Mouse (Mus musculus): ENCODE measurements around the gene Siglece. TPM values are rescaled to one million over a fixed set of nuclear protein-coding genes. Genes with fewer than 3 reads are reported as not detected.
A peak's percentile ranks its signal among the peaks of the same experiment; 100 is the strongest.

Gene Siglece
- total and polyA plus RNA-seq, 2 experiments from 2014 or later, result not detected

- peak; percentile 34 for TF ChIP-seq CTCF (IDR thresholded peaks at IDR 0.05)
- DNase-seq (ENCODE audit: low spot score) (peak; percentile 84), ATAC-seq (ENCODE audit: low FRiP score) (peak; percentile 93)
- no peaks in the 10 kb centered on the region for H3K27me3 ChIP-seq (ENCODE audit: insufficient read depth, low read length)
- H3K4me1 ChIP-seq (ENCODE audit: insufficient read depth, low read length), result no peaks in the 10 kb centered on the region
- H3K4me2 ChIP-seq (ENCODE audit: low read depth, low read length, poor library complexity, severe bottlenecking), result peak within 1 kb of the TSS; percentile 72
- no peaks in the 10 kb centered on the region for H3K36me3 ChIP-seq (ENCODE audit: insufficient read depth, low read length)
- peak within 1 kb of the TSS; percentile 35 for H3K4me3 ChIP-seq (ENCODE audit: low read depth, low read length)
- H3K9ac ChIP-seq (replicated peaks; ENCODE audit: low read length, poor library complexity, severe bottlenecking), result no peak within 1 kb of the TSS
- no peak within 1 kb of the TSS for H3K27ac ChIP-seq (ENCODE audit: low read depth, low read length)
- no peaks in the 10 kb centered on the region for H3K9me3 ChIP-seq (ENCODE audit: low read length)
- 21% methylated on average over 41 of the region's 41 CpGs for WGBS
These were observed 52.8 kb downstream of the Siglece start, which contains the start of gene Zfp819 for GRCm38 (mm10) chr7:43606896-43607742. Gene Zfp819, plus strand, starts transcription at chr7:43607169.

DNA sequence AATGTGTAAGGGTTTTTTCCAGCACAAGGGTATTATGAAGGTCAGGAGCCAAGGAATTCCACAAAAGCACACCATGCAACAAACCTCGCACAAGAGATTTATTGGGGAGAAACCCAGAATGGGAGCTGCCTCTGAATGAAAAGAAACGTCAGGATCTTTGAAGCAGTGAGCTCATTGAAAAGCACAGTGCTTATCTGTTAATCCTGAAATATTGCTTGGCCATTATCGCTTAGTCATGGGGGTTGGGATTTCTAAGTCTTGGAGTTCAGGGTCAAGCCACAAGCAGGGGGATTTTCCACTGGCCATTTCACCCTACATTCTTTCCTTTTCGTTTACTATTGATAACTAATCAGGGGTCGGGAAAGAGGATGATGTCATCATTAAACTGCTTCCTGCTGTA is 58.1 kb downstream of the Siglece start:
- Histone ChIP-seq H3K27ac (ENCODE audit: low read depth, low read length) (no peak overlapping the region; the same call in 1 of the 2 replicates), H3K36me3 (ENCODE audit: insufficient read depth, low read length) (no peaks in the 10 kb centered on the region)

More for the DNA sequence above, 58.1 kb downstream of the Siglece start:
- no peak overlapping the region for H3K9ac ChIP-seq (replicated peaks; ENCODE audit: low read length, poor library complexity, severe bottlenecking)
- no peak overlapping the region for H3K4me2 ChIP-seq (ENCODE audit: low read depth, low read length, poor library complexity, severe bottlenecking)
- H3K27me3 ChIP-seq (ENCODE audit: insufficient read depth, low read length), result no peaks in the 10 kb centered on the region
- no peaks in the 10 kb centered on the region for H3K4me1 ChIP-seq (ENCODE audit: insufficient read depth, low read length)
- DNase-seq (ENCODE audit: low spot score) (no peak), ATAC-seq (ENCODE audit: low FRiP score) (no peak)
- 14% methylated on average over 5 of the region's 5 CpGs for WGBS
- H3K4me3 ChIP-seq (ENCODE audit: low read depth, low read length), result no peak overlapping the region
- TF ChIP-seq CTCF (IDR thresholded peaks at IDR 0.05), result no peak
- H3K9me3 ChIP-seq (ENCODE audit: low read length), result no peaks in the 10 kb centered on the region

Other genes starting within 250 kb of the Siglece start
- gene Lim2, start 232.5 kb downstream of the Siglece start, total RNA-seq (2014; rRNA removed), result not detected in 2 replicates
- gene Lim2, start 232.5 kb downstream of the Siglece start, polyA plus RNA-seq (2015; fragmentation: Nextera tagmentation; extraction: Ambion mirVana), result not detected in 2 replicates
- not detected in 2 replicates for gene Nkg7, start 223.1 kb downstream of the Siglece start, total RNA-seq (2014; rRNA removed)
- 0.32 TPM in 1 of 2 replicates, not detected in the other for gene Nkg7, start 223.1 kb downstream of the Siglece start, polyA plus RNA-seq (2015; fragmentation: Nextera tagmentation; extraction: Ambion mirVana)
- not detected in 2 replicates for gene Cldnd2, start 219.4 kb downstream of the Siglece start, total RNA-seq (2014; rRNA removed)
- not detected in 2 replicates for gene Cldnd2, start 219.4 kb downstream of the Siglece start, polyA plus RNA-seq (2015; fragmentation: Nextera tagmentation; extraction: Ambion mirVana)
- 27.0 and 28.6 TPM in 2 replicates for gene Etfb, start 216.1 kb downstream of the Siglece start, total RNA-seq (2014; rRNA removed)
- gene Etfb, start 216.1 kb downstream of the Siglece start, polyA plus RNA-seq (2015; fragmentation: Nextera tagmentation; extraction: Ambion mirVana), result 94.0 and 97.8 TPM in 2 replicates
- gene Gm45233, start 216.0 kb downstream of the Siglece start, total RNA-seq (2014; rRNA removed), result 1.7 and 6.6 TPM in 2 replicates
- 0.44 and 0.71 TPM in 2 replicates for gene Gm45233, start 216.0 kb downstream of the Siglece start, polyA plus RNA-seq (2015; fragmentation: Nextera tagmentation; extraction: Ambion mirVana)
- gene Vsig10l, start 197.0 kb downstream of the Siglece start, total RNA-seq (2014; rRNA removed), result 25.8 and 40.2 TPM in 2 replicates
- 29.0 and 29.7 TPM in 2 replicates for gene Vsig10l, start 197.0 kb downstream of the Siglece start, polyA plus RNA-seq (2015; fragmentation: Nextera tagmentation; extraction: Ambion mirVana)
- gene Iglon5, start 170.1 kb downstream of the Siglece start, total RNA-seq (2014; rRNA removed), result 54.7 and 72.4 TPM in 2 replicates
- 7.8 and 7.9 TPM in 2 replicates for gene Iglon5, start 170.1 kb downstream of the Siglece start, polyA plus RNA-seq (2015; fragmentation: Nextera tagmentation; extraction: Ambion mirVana)
- not detected in 2 replicates for gene 4931406B18Rik, start 154.2 kb downstream of the Siglece start, total RNA-seq (2014; rRNA removed)
- not detected in 2 replicates for gene 4931406B18Rik, start 154.2 kb downstream of the Siglece start, polyA plus RNA-seq (2015; fragmentation: Nextera tagmentation; extraction: Ambion mirVana)
- gene Cd33, start 115.7 kb downstream of the Siglece start, total RNA-seq (2014; rRNA removed), result 1.5 TPM in 2 replicates
- 1.4 and 2.1 TPM in 2 replicates for gene Cd33, start 115.7 kb downstream of the Siglece start, polyA plus RNA-seq (2015; fragmentation: Nextera tagmentation; extraction: Ambion mirVana)
- gene Zfp658, start 97.9 kb downstream of the Siglece start, total RNA-seq (2014; rRNA removed), result 9.4 and 13.0 TPM in 2 replicates
- gene Zfp658, start 97.9 kb downstream of the Siglece start, polyA plus RNA-seq (2015; fragmentation: Nextera tagmentation; extraction: Ambion mirVana), result 2.4 and 3.1 TPM in 2 replicates
- 13.9 and 15.5 TPM in 2 replicates for gene Zfp719, start 80.6 kb downstream of the Siglece start, total RNA-seq (2014; rRNA removed)
- 4.9 and 5.5 TPM in 2 replicates for gene Zfp719, start 80.6 kb downstream of the Siglece start, polyA plus RNA-seq (2015; fragmentation: Nextera tagmentation; extraction: Ambion mirVana)
- gene Zfp819, start 53.0 kb downstream of the Siglece start, total RNA-seq (2014; rRNA removed), result 1.3 and 1.6 TPM in 2 replicates
- 0.23 and 0.49 TPM in 2 replicates for gene Zfp819, start 53.0 kb downstream of the Siglece start, polyA plus RNA-seq (2015; fragmentation: Nextera tagmentation; extraction: Ambion mirVana)
- gene Ceacam18, start 25.5 kb downstream of the Siglece start, total RNA-seq (2014; rRNA removed), result not detected in 2 replicates
- gene Ceacam18, start 25.5 kb downstream of the Siglece start, polyA plus RNA-seq (2015; fragmentation: Nextera tagmentation; extraction: Ambion mirVana), result not detected in 2 replicates
- gene Ctu1, start 11.9 kb upstream of the Siglece start, total RNA-seq (2014; rRNA removed), result 36.7 and 40.4 TPM in 2 replicates
- gene Ctu1, start 11.9 kb upstream of the Siglece start, polyA plus RNA-seq (2015; fragmentation: Nextera tagmentation; extraction: Ambion mirVana), result 21.2 and 21.6 TPM in 2 replicates
- not detected in 2 replicates for gene Klk14, start 30.3 kb upstream of the Siglece start, total RNA-seq (2014; rRNA removed)
- gene Klk14, start 30.3 kb upstream of the Siglece start, polyA plus RNA-seq (2015; fragmentation: Nextera tagmentation; extraction: Ambion mirVana), result not detected in 2 replicates
- gene Klk13, start 52.4 kb upstream of the Siglece start, total RNA-seq (2014; rRNA removed), result 0.22 TPM in 1 of 2 replicates, not detected in the other
- gene Klk13, start 52.4 kb upstream of the Siglece start, polyA plus RNA-seq (2015; fragmentation: Nextera tagmentation; extraction: Ambion mirVana), result 0.11 and 0.29 TPM in 2 replicates
- gene Klk12, start 108.7 kb upstream of the Siglece start, total RNA-seq (2014; rRNA removed), result not detected in 2 replicates
- not detected in 2 replicates for gene Klk12, start 108.7 kb upstream of the Siglece start, polyA plus RNA-seq (2015; fragmentation: Nextera tagmentation; extraction: Ambion mirVana)
- 0.19 TPM in 1 of 2 replicates, not detected in the other for gene Klk11, start 114.4 kb upstream of the Siglece start, total RNA-seq (2014; rRNA removed)
- gene Klk11, start 114.4 kb upstream of the Siglece start, polyA plus RNA-seq (2015; fragmentation: Nextera tagmentation; extraction: Ambion mirVana), result not detected in 2 replicates
- gene Klk10, start 120.9 kb upstream of the Siglece start, total RNA-seq (2014; rRNA removed), result 0.66 TPM in 1 of 2 replicates, not detected in the other
- gene Klk10, start 120.9 kb upstream of the Siglece start, polyA plus RNA-seq (2015; fragmentation: Nextera tagmentation; extraction: Ambion mirVana), result 0.28 TPM in 1 of 2 replicates, not detected in the other
- not detected in 2 replicates for gene Klk9, start 131.7 kb upstream of the Siglece start, total RNA-seq (2014; rRNA removed)
- gene Klk9, start 131.7 kb upstream of the Siglece start, polyA plus RNA-seq (2015; fragmentation: Nextera tagmentation; extraction: Ambion mirVana), result 0.15 TPM in 1 of 2 replicates, not detected in the other
- 6.7 and 9.5 TPM in 2 replicates for gene Klk8, start 137.4 kb upstream of the Siglece start, total RNA-seq (2014; rRNA removed)
- gene Klk8, start 137.4 kb upstream of the Siglece start, polyA plus RNA-seq (2015; fragmentation: Nextera tagmentation; extraction: Ambion mirVana), result 7.4 and 12.0 TPM in 2 replicates
- gene Klk7, start 151.1 kb upstream of the Siglece start, total RNA-seq (2014; rRNA removed), result 0.14 and 0.16 TPM in 2 replicates
- gene Klk7, start 151.1 kb upstream of the Siglece start, polyA plus RNA-seq (2015; fragmentation: Nextera tagmentation; extraction: Ambion mirVana), result 0.15 and 0.16 TPM in 2 replicates
- gene Klk6, start 164.3 kb upstream of the Siglece start, total RNA-seq (2014; rRNA removed), result not detected in 2 replicates
- gene Klk6, start 164.3 kb upstream of the Siglece start, polyA plus RNA-seq (2015; fragmentation: Nextera tagmentation; extraction: Ambion mirVana), result not detected in 2 replicates
- not detected in 2 replicates for gene Klk5, start 181.8 kb upstream of the Siglece start, total RNA-seq (2014; rRNA removed)
- not detected in 2 replicates for gene Klk5, start 181.8 kb upstream of the Siglece start, polyA plus RNA-seq (2015; fragmentation: Nextera tagmentation; extraction: Ambion mirVana)
- gene Klk4, start 221.0 kb upstream of the Siglece start, total RNA-seq (2014; rRNA removed), result 0.16 TPM in 1 of 2 replicates, not detected in the other
- gene Klk4, start 221.0 kb upstream of the Siglece start, polyA plus RNA-seq (2015; fragmentation: Nextera tagmentation; extraction: Ambion mirVana), result not detected in 2 replicates

All from midbrain, postnatal 0 days (tissue).